Mouse (Mus musculus): Measurements from ENCODE around the gene Gprin3.

- TF ChIP-seq CTCF (IDR thresholded peaks at IDR 0.05; ENCODE audit: borderline replicate concordance, control insufficient read depth, extremely low read depth, insufficient read depth, low read length, poor library complexity) (no peak), POLR2A (IDR thresholded peaks at IDR 0.05; ENCODE audit: control insufficient read depth, extremely low read depth, insufficient read depth, low read length, poor library complexity) (no peak)
Measured at GRCm38 (mm10) chr6:59419264-59419663, 6.8 kb downstream of the Gprin3 start.
